7 mouse cellular contexts compared by ENCODE assay signal in the genomic region with DNA sequence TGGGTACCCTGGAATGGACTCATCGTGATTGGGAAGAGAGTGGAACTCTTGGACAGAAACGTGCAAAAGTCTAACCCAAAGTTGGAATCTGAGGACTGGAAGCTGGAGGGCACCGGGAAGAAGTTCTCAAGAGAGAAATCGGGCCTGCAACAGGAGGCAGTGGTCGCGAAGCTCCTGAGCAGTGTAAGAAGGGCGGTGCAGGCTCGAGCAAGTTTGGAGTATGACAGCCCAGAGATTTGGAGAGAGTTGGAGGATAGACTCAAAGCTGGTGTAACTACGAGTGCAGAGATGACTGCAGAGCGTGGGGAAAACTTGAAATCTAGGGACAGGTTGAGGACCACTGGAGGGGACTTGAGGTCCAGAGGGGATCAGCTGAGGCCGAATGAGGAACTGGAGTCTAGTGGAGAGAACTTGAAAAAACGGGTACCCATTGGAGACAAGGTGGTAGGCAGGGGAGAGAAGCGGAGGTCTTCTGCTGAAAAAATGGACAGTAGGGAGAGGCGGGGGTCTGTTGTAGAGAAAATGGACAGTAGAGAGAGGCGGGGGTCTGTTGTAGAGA. TPM values are rescaled to one million over a fixed set of nuclear protein-coding genes. Genes with fewer than 3 reads are reported as not detected.
DNase-seq lines count a peak whose midpoint lies in the region; ATAC-seq and TF ChIP-seq lines count a peak whose summit lies in the region.

No protein-coding gene starts in this region.

- TF ChIP-seq POLR2A in embryonic fibroblast, embryonic 13.5 days (IDR thresholded peaks at IDR 0.05; ENCODE audit: low read depth, low read length), result no peak

- H3K4me3 ChIP-seq in megakaryocyte, embryonic 14.5 days (replicated peaks), result peak overlapping the region; percentile 94
- H3K4me3 ChIP-seq in embryonic fibroblast, embryonic 13.5 days (ENCODE audit: insufficient read depth, low read length), result peak overlapping the region; percentile 47
- peak overlapping the region; percentile 45 for H3K4me3 ChIP-seq in limb, embryonic 12.5 days (replicated peaks)
- H3K4me3 ChIP-seq in stomach, embryonic 14.5 days (ENCODE audit: low read depth, low read length), result peak overlapping the region; percentile 45

- H3K36me3 ChIP-seq in megakaryocyte, embryonic 14.5 days (replicated peaks; ENCODE audit: low read length), result no peaks in the 10 kb centered on the region
- no peaks in the 10 kb centered on the region for H3K36me3 ChIP-seq in limb, embryonic 12.5 days
- H3K36me3 ChIP-seq in stomach, embryonic 14.5 days (ENCODE audit: control insufficient read depth, insufficient read depth, low read length), result no peaks in the 10 kb centered on the region

- no peaks in the 10 kb centered on the region for H3K9me3 ChIP-seq in megakaryocyte, embryonic 14.5 days
- H3K9me3 ChIP-seq in limb, embryonic 12.5 days, result peaks cover 28% of the 10 kb centered on the region
- no peaks in the 10 kb centered on the region for H3K9me3 ChIP-seq in stomach, embryonic 14.5 days (ENCODE audit: control insufficient read depth, low read depth, low read length)

- H3K4me1 ChIP-seq in megakaryocyte, embryonic 14.5 days, result peaks cover 53% of the 10 kb centered on the region
- no peaks in the 10 kb centered on the region for H3K4me1 ChIP-seq in embryonic fibroblast, embryonic 13.5 days (ENCODE audit: control insufficient read depth, insufficient read depth, low read length)
- H3K4me1 ChIP-seq in limb, embryonic 12.5 days (replicated peaks), result peaks cover 15% of the 10 kb centered on the region
- H3K4me1 ChIP-seq in stomach, embryonic 14.5 days (ENCODE audit: control insufficient read depth, insufficient read depth, low read length), result peaks cover 8% of the 10 kb centered on the region; the same call in 1 of the 2 replicates

- DNase-seq in adipocyte (ENCODE audit: low spot score), result no peak
- DNase-seq in adrenal gland, postnatal 10 days, result no peak

- H3K9ac ChIP-seq in limb, embryonic 12.5 days (replicated peaks), result peak overlapping the region; percentile 50
- H3K9ac ChIP-seq in stomach, embryonic 14.5 days (replicated peaks; ENCODE audit: low read depth, low read length), result peak overlapping the region; percentile 57

- no peaks in the 10 kb centered on the region for H3K27me3 ChIP-seq in megakaryocyte, embryonic 14.5 days (replicated peaks)
- no peaks in the 10 kb centered on the region for H3K27me3 ChIP-seq in limb, embryonic 12.5 days
- no peaks in the 10 kb centered on the region for H3K27me3 ChIP-seq in stomach, embryonic 14.5 days (ENCODE audit: control insufficient read depth, insufficient read depth, low read length)

- H3K4me2 ChIP-seq in limb, embryonic 12.5 days, result peak overlapping the region; percentile 63
- peak overlapping the region; percentile 76 for H3K4me2 ChIP-seq in stomach, embryonic 14.5 days (replicated peaks; ENCODE audit: low read depth, low read length)

- H3K27ac ChIP-seq in embryonic fibroblast, embryonic 13.5 days (ENCODE audit: insufficient read depth, low read length), result no peak overlapping the region
- no peak overlapping the region for H3K27ac ChIP-seq in limb, embryonic 12.5 days
- H3K27ac ChIP-seq in stomach, embryonic 14.5 days (ENCODE audit: low read length), result 0 out of 2 replicates have a peak overlapping the region, but pooled peaks have one; percentile 10

- no peak for TF ChIP-seq CTCF in embryonic fibroblast, embryonic 13.5 days (IDR thresholded peaks at IDR 0.05; ENCODE audit: borderline replicate concordance, insufficient read depth, low read length)

- no peak for ATAC-seq in megakaryocyte, adult 5-6 weeks (ENCODE audit: poor library complexity, severe bottlenecking)
- ATAC-seq in limb, embryonic 12.5 days (ENCODE audit: insufficient number of reproducible peaks, insufficient read depth, low FRiP score, low TSS enrichment, low read depth), result no peak
- no peak for ATAC-seq in stomach, embryonic 14.5 days (ENCODE audit: insufficient number of reproducible peaks, insufficient read depth, low FRiP score, low read depth)

- WGBS in limb, embryonic 12.5 days, result 49% methylated on average over 14 of the region's 15 CpGs
- WGBS in stomach, embryonic 14.5 days, result 46% methylated on average over 15 of the region's 15 CpGs

RNA-seq across cellular contexts. Expression of gene Snx32, which starts 0.8 kb away (rescaled TPM):
- polyA plus RNA-seq in megakaryocyte, embryonic 14.5 days (2012; ENCODE audit: insufficient read depth, low replicate concordance), result 3.6 and 4.0 TPM in 2 replicates
- total RNA-seq in megakaryocyte, adult 5-6 weeks (2015), result 2.7 and 4.8 TPM in 2 replicates
- 1.5 and 3.0 TPM in 2 replicates for total RNA-seq in megakaryocyte, adult 5-6 weeks (2017)
- 8.7 and 18.4 TPM in 2 replicates for polyA plus RNA-seq in embryonic fibroblast, embryonic 13.5 days (2011; ENCODE audit: insufficient read length, low read depth, missing spikeins)
- 9.3 and 10.1 TPM in 2 replicates for polyA plus RNA-seq in limb, embryonic 12.5 days (2016; fragmentation: Nextera tagmentation; extraction: Ambion mirVana)
- polyA plus RNA-seq in stomach, embryonic 14.5 days (2014; fragmentation: Nextera tagmentation; extraction: Ambion mirVana), result 12.4 and 13.0 TPM in 2 replicates
- 10 to 100 TPM in 1 of 2 experiments, 1 to 10 TPM in 1; 8.0 to 12.3 TPM for total RNA-seq in adrenal gland, postnatal 10 days (2021)

RNA-seq across cellular contexts. Expression of gene 1700020D05Rik, which starts 7.6 kb away (rescaled TPM):
- polyA plus RNA-seq in megakaryocyte, embryonic 14.5 days (2012; ENCODE audit: insufficient read depth, low replicate concordance), result not detected in 2 replicates
- 1.8 and 2.1 TPM in 2 replicates for total RNA-seq in megakaryocyte, adult 5-6 weeks (2015)
- total RNA-seq in megakaryocyte, adult 5-6 weeks (2017), result 0.49 and 1.5 TPM in 2 replicates
- 0.97 and 1.4 TPM in 2 replicates for polyA plus RNA-seq in embryonic fibroblast, embryonic 13.5 days (2011; ENCODE audit: insufficient read length, low read depth, missing spikeins)
- polyA plus RNA-seq in limb, embryonic 12.5 days (2016; fragmentation: Nextera tagmentation; extraction: Ambion mirVana), result 0.20 and 0.42 TPM in 2 replicates
- polyA plus RNA-seq in stomach, embryonic 14.5 days (2014; fragmentation: Nextera tagmentation; extraction: Ambion mirVana), result 0.25 and 0.42 TPM in 2 replicates
- total RNA-seq in adrenal gland, postnatal 10 days (2021), result 1 to 10 TPM; 1.2 to 2.7 TPM

RNA-seq across cellular contexts. Expression of gene Cfl1, which starts 20.9 kb away (rescaled TPM):
- polyA plus RNA-seq in megakaryocyte, embryonic 14.5 days (2012; ENCODE audit: insufficient read depth, low replicate concordance), result 2,588 and 4,768 TPM in 2 replicates
- total RNA-seq in megakaryocyte, adult 5-6 weeks (2015), result 2,162 and 2,175 TPM in 2 replicates
- 1,771 and 1,778 TPM in 2 replicates for total RNA-seq in megakaryocyte, adult 5-6 weeks (2017)
- polyA plus RNA-seq in embryonic fibroblast, embryonic 13.5 days (2011; ENCODE audit: insufficient read length, low read depth, missing spikeins), result 1,890 and 1,995 TPM in 2 replicates
- 2,525 and 2,543 TPM in 2 replicates for polyA plus RNA-seq in limb, embryonic 12.5 days (2016; fragmentation: Nextera tagmentation; extraction: Ambion mirVana)
- polyA plus RNA-seq in stomach, embryonic 14.5 days (2014; fragmentation: Nextera tagmentation; extraction: Ambion mirVana), result 2,904 and 2,937 TPM in 2 replicates
- 100 to 1,000 TPM; 651 to 659 TPM for total RNA-seq in adrenal gland, postnatal 10 days (2021)

RNA-seq across cellular contexts. Expression of gene Mus81, which starts 23.0 kb away (rescaled TPM):
- 40.1 and 41.1 TPM in 2 replicates for polyA plus RNA-seq in megakaryocyte, embryonic 14.5 days (2012; ENCODE audit: insufficient read depth, low replicate concordance)
- total RNA-seq in megakaryocyte, adult 5-6 weeks (2015), result 16.2 and 16.6 TPM in 2 replicates
- total RNA-seq in megakaryocyte, adult 5-6 weeks (2017), result 9.2 and 13.8 TPM in 2 replicates
- polyA plus RNA-seq in embryonic fibroblast, embryonic 13.5 days (2011; ENCODE audit: insufficient read length, low read depth, missing spikeins), result 21.8 and 27.1 TPM in 2 replicates
- 43.4 and 43.7 TPM in 2 replicates for polyA plus RNA-seq in limb, embryonic 12.5 days (2016; fragmentation: Nextera tagmentation; extraction: Ambion mirVana)
- polyA plus RNA-seq in stomach, embryonic 14.5 days (2014; fragmentation: Nextera tagmentation; extraction: Ambion mirVana), result 41.2 and 46.6 TPM in 2 replicates
- total RNA-seq in adrenal gland, postnatal 10 days (2021), result 10 to 100 TPM; 25.2 to 27.4 TPM

RNA-seq across cellular contexts. Expression of gene Efemp2, which starts 37.4 kb away (rescaled TPM):
- polyA plus RNA-seq in megakaryocyte, embryonic 14.5 days (2012; ENCODE audit: insufficient read depth, low replicate concordance), result 2.0 TPM in 1 of 2 replicates, not detected in the other
- 0.42 and 1.2 TPM in 2 replicates for total RNA-seq in megakaryocyte, adult 5-6 weeks (2015)
- total RNA-seq in megakaryocyte, adult 5-6 weeks (2017), result 1.2 TPM in 1 of 2 replicates, not detected in the other
- polyA plus RNA-seq in embryonic fibroblast, embryonic 13.5 days (2011; ENCODE audit: insufficient read length, low read depth, missing spikeins), result 368 and 420 TPM in 2 replicates
- 138 and 139 TPM in 2 replicates for polyA plus RNA-seq in limb, embryonic 12.5 days (2016; fragmentation: Nextera tagmentation; extraction: Ambion mirVana)
- 177 and 179 TPM in 2 replicates for polyA plus RNA-seq in stomach, embryonic 14.5 days (2014; fragmentation: Nextera tagmentation; extraction: Ambion mirVana)
- total RNA-seq in adrenal gland, postnatal 10 days (2021), result 10 to 100 TPM; 48.8 to 50.9 TPM
